Mouse (Mus musculus): ENCODE data around the gene Mxi1.

- no peak for TF ChIP-seq CTCF (IDR thresholded peaks at IDR 0.05; ENCODE audit: low read depth)
- no peak for TF ChIP-seq EP300 (optimal IDR thresholded peaks at IDR 0.05)
These were observed 67.3 kb downstream of the Mxi1 start for GRCm38 (mm10) chr19:53377652-53378051.
